Mouse (Mus musculus) inflammation-experienced regulatory T-cells, adult 6 months (primary cell): ENCODE results near the gene Dupd1. TPM values are rescaled to one million over a fixed set of nuclear protein-coding genes. Genes with fewer than 3 reads are reported as not detected.
"Not testable (repeated sequence)": the region's sequence is repeated elsewhere in the genome, so short reads cannot be mapped to it uniquely, and the experiment has no call there.

Experiments used
- ATAC-seq: one replicate; pipeline ENCODE4 v1.8.0; 2017
- polyA plus RNA-seq, 3 experiments: library from polyadenylated mRNA; unstranded; fragments of 100-300 nt; shearing (Covaris generic); gene quantifications; one replicate each; pipeline ENCODE4 v1.2.1; 2017

Dupd1 gene
- polyA plus RNA-seq, 3 experiments from 2014 or later: not detected

- ATAC-seq: not testable (repeated sequence)
These were observed 43.9 kb downstream of the Dupd1 start for GRCm38 (mm10) chr14:21670422-21671006.

GRCm38 (mm10) chr14:21669633-21670421, 44.5 kb downstream of the Dupd1 start:
- no peak for ATAC-seq

- no peak for ATAC-seq
These were observed 45.2 kb downstream of the Dupd1 start for GRCm38 (mm10) chr14:21669218-21669617.

- no peak for ATAC-seq
These were observed 51.8 kb downstream of the Dupd1 start for GRCm38 (mm10) chr14:21662465-21663142.

GRCm38 (mm10) chr14:21659652-21660051, 54.7 kb downstream of the Dupd1 start:
- peak; percentile 94 for ATAC-seq

- ATAC-seq: no peak
These were observed 55.2 kb downstream of the Dupd1 start for GRCm38 (mm10) chr14:21659155-21659554.

GRCm38 (mm10) chr14:21653813-21654212, 60.6 kb downstream of the Dupd1 start:
- ATAC-seq: peak; percentile 61

- no peak for ATAC-seq
These were observed 73.5 kb downstream of the Dupd1 start for GRCm38 (mm10) chr14:21640806-21641435.

GRCm38 (mm10) chr14:21636548-21636947, 77.8 kb downstream of the Dupd1 start:
- peak; percentile 71 for ATAC-seq

- ATAC-seq: no peak
These were observed 82.6 kb downstream of the Dupd1 start for GRCm38 (mm10) chr14:21631665-21632200.

Other genes starting within 250 kb of the Dupd1 start
- 10 to 100 TPM in 2 of 3 experiments, 1 to 10 TPM in 1; 9.0 to 23.5 (median 20.5) TPM for gene Kat6b, start 233.1 kb downstream of the Dupd1 start, polyA plus RNA-seq
- gene Samd8, start 36.0 kb upstream of the Dupd1 start, polyA plus RNA-seq: 1 to 10 TPM; 2.6 to 4.4 (median 3.7) TPM
- not detected for gene Dusp13, start 36.6 kb upstream of the Dupd1 start, polyA plus RNA-seq
- gene Vdac2, start 110.7 kb upstream of the Dupd1 start, polyA plus RNA-seq: 100 to 1,000 TPM; 242 to 259 (median 244) TPM
- 10 to 100 TPM; 15.0 to 21.0 (median 18.2) TPM for gene Comtd1, start 134.4 kb upstream of the Dupd1 start, polyA plus RNA-seq